Mouse (Mus musculus): ENCODE data around the gene Snrpe. TPM values are rescaled to one million over a fixed set of nuclear protein-coding genes. Genes with fewer than 3 reads are reported as not detected.

Gene Snrpe
- total RNA-seq (2021), result 10 to 100 TPM; 58.8 to 61.6 TPM

- intact Hi-C loops (cut with DNase I), result loop anchor here (1.0 to 5.0 kb wide), 5 partner anchors 228 to 568 kb away; no protein-coding TSS in a partner anchor
- peak; percentile 94 to 97 for DNase-seq (ENCODE audit: low spot score in 2 of 2)
These were observed at the start of gene Snrpe for GRCm38 (mm10) chr1:133609771-133610502. Gene Snrpe, minus strand, starts transcription at chr1:133610291.

GRCm38 (mm10) chr1:133658878-133659277, 48.8 kb upstream of the Snrpe start:
- no peak for DNase-seq (ENCODE audit: low spot score in 2 of 2)
- intact Hi-C loops (cut with DNase I), result no loop called here

- intact Hi-C loops (cut with DNase I), result no loop called here
- DNase-seq (ENCODE audit: low spot score in 2 of 2), result no peak
These were observed 46.7 kb upstream of the Snrpe start for GRCm38 (mm10) chr1:133656811-133657210.

- intact Hi-C loops (cut with DNase I), result no loop called here
- DNase-seq (ENCODE audit: low spot score in 2 of 2), result no peak
These were observed 42.9 kb upstream of the Snrpe start for GRCm38 (mm10) chr1:133653033-133653432.

- no peak for DNase-seq (ENCODE audit: low spot score in 2 of 2)
- intact Hi-C loops (cut with DNase I), result no loop called here
These were observed 40.4 kb upstream of the Snrpe start for GRCm38 (mm10) chr1:133650288-133651055.

- no peak for DNase-seq (ENCODE audit: low spot score in 2 of 2)
- intact Hi-C loops (cut with DNase I), result no loop called here
These were observed 35.6 kb upstream of the Snrpe start for GRCm38 (mm10) chr1:133645652-133646051.

- intact Hi-C loops (cut with DNase I), result no loop called here
- peak in 1 of 2 experiments; percentile 44 for DNase-seq (ENCODE audit: low spot score in 2 of 2)
These were observed 31.1 kb upstream of the Snrpe start for GRCm38 (mm10) chr1:133641163-133641562.

GRCm38 (mm10) chr1:133638517-133638916, 28.4 kb upstream of the Snrpe start:
- intact Hi-C loops (cut with DNase I), result no loop called here
- no peak for DNase-seq (ENCODE audit: low spot score in 2 of 2)

- no peak for DNase-seq (ENCODE audit: low spot score in 2 of 2)
- intact Hi-C loops (cut with DNase I), result loop anchor here (5.0 kb wide), 1 partner anchor 415 kb away; no protein-coding TSS in a partner anchor
These were observed 22.1 kb upstream of the Snrpe start for GRCm38 (mm10) chr1:133632168-133632567.

- intact Hi-C loops (cut with DNase I), result no loop called here
- DNase-seq (ENCODE audit: low spot score in 2 of 2), result no peak
These were observed 15.0 kb upstream of the Snrpe start for GRCm38 (mm10) chr1:133625052-133625451.

- intact Hi-C loops (cut with DNase I), result no loop called here
- no peak for DNase-seq (ENCODE audit: low spot score in 2 of 2)
These were observed 8.2 kb upstream of the Snrpe start for GRCm38 (mm10) chr1:133618311-133618710.

GRCm38 (mm10) chr1:133617908-133618307, 7.8 kb upstream of the Snrpe start:
- intact Hi-C loops (cut with DNase I), result no loop called here
- no peak for DNase-seq (ENCODE audit: low spot score in 2 of 2)

GRCm38 (mm10) chr1:133613817-133614216, 3.7 kb upstream of the Snrpe start:
- intact Hi-C loops (cut with DNase I), result loop anchor here (5.0 kb wide), 3 partner anchors 437 to 572 kb away; no protein-coding TSS in a partner anchor
- no peak for DNase-seq (ENCODE audit: low spot score in 2 of 2)

- intact Hi-C loops (cut with DNase I), result loop anchor here (2.0 to 5.0 kb wide), 4 partner anchors 297 to 569 kb away; no protein-coding TSS in a partner anchor
- DNase-seq (ENCODE audit: low spot score in 2 of 2), result no peak
These were observed 1.3 kb upstream of the Snrpe start for GRCm38 (mm10) chr1:133611436-133611835.

GRCm38 (mm10) chr1:133610601-133611000, 510 bp upstream of the Snrpe start:
- intact Hi-C loops (cut with DNase I), result loop anchor here (1.0 to 5.0 kb wide), 5 partner anchors 228 to 568 kb away; no protein-coding TSS in a partner anchor
- no peak for DNase-seq (ENCODE audit: low spot score in 2 of 2)

GRCm38 (mm10) chr1:133603174-133603573, 6.9 kb downstream of the Snrpe start:
- intact Hi-C loops (cut with DNase I), result no loop called here
- no peak for DNase-seq (ENCODE audit: low spot score in 2 of 2)

GRCm38 (mm10) chr1:133596298-133597007, 13.6 kb downstream of the Snrpe start:
- intact Hi-C loops (cut with DNase I), result loop anchor here (5.0 kb wide), 1 partner anchor 214 kb away; no protein-coding TSS in a partner anchor
- peak in 1 of 2 experiments; percentile 38 for DNase-seq (ENCODE audit: low spot score in 2 of 2)

GRCm38 (mm10) chr1:133585995-133586537, 24.0 kb downstream of the Snrpe start:
- intact Hi-C loops (cut with DNase I), result no loop called here
- peak in 1 of 2 experiments; percentile 10 for DNase-seq (ENCODE audit: low spot score in 2 of 2)

- intact Hi-C loops (cut with DNase I), result no loop called here
- no peak for DNase-seq (ENCODE audit: low spot score in 2 of 2)
These were observed 38.8 kb downstream of the Snrpe start for GRCm38 (mm10) chr1:133571293-133571692.
